ENCODE assay signal across 28 mouse cellular contexts in genomic region chr13:49849579-49850311, GRCm38 (mm10). TPM values are rescaled to one million over a fixed set of nuclear protein-coding genes. Genes with fewer than 3 reads are reported as not detected.
"Had no signal": no experiment of that assay in that cellular context is flagged by ENCODE, and none has a peak within 500 bp of the region (broad histone marks: within the 10 kb centered on the region; RNA-seq: fewer than 3 reads in every experiment).

No protein-coding gene starts in this region.

- ATAC-seq: liver, postnatal 0 days; lung, postnatal 0 days had no signal

- H3K9ac ChIP-seq: liver, embryonic 14.5 days; liver, postnatal 0 days; lung, embryonic 14.5 days had no signal

- H3K4me3 ChIP-seq: layer of hippocampus, adult 2 months; megakaryocyte, embryonic 14.5 days had no signal

- H3K27ac ChIP-seq: layer of hippocampus, adult 2 months; liver, embryonic 14.5 days; macrophage had no signal

- H3K27me3 ChIP-seq: megakaryocyte, embryonic 14.5 days had no signal

- DNase-seq: kidney, adult 11 months; kidney, postnatal 14 days; layer of hippocampus, adult 9-11 months; liver, postnatal 0 days; lung, embryonic 14.5 days; midbrain, embryonic 14.5 days; thymus, adult 2 months; thymus, postnatal 25 days had no signal

- H3K4me2 ChIP-seq: lung, embryonic 14.5 days; midbrain, embryonic 11.5 days had no signal

RNA-seq across cellular contexts. Expression of gene Gm30302, which starts 50.9 kb away (rescaled TPM):
- total RNA-seq: layer of hippocampus, adult 2 months; layer of hippocampus, postnatal 25 days; left cerebral cortex, adult 18-20 months; left cerebral cortex, postnatal 10 days; left cerebral cortex, postnatal 36 days; liver, adult 2 months; midbrain, postnatal 0 days had no signal
- polyA plus RNA-seq: large intestine, adult 2 months; limb, embryonic 11.5 days; limb, embryonic 14.5 days; liver, adult 2 months; liver, embryonic 14.5 days; liver, postnatal 0 days; lung, embryonic 14.5 days; lung, postnatal 0 days; macrophage; midbrain, embryonic 11.5 days; midbrain, embryonic 14.5 days; midbrain, postnatal 0 days; neural tube, embryonic 11.5 days; neural tube, embryonic 14.5 days; small intestine, adult 2 months; spleen, adult 2 months; stomach, embryonic 16.5 days; thymus, adult 2 months had no signal
